In genomic region chr13:23586940-23587225, GRCm38 (mm10) we compare ENCODE assay signal across 9 mouse cellular contexts. TPM values are rescaled to one million over a fixed set of nuclear protein-coding genes. Genes with fewer than 3 reads are reported as not detected.
DNase-seq lines count a peak whose midpoint lies in the region; ATAC-seq and TF ChIP-seq lines count a peak whose summit lies in the region.
"Had no signal": no experiment of that assay in that cellular context is flagged by ENCODE, and none has a peak within 500 bp of the region (broad histone marks: within the 10 kb centered on the region; RNA-seq: fewer than 3 reads in every experiment).

No protein-coding gene starts in this region.

- H3K27ac ChIP-seq in heart, embryonic 13.5 days (replicated peaks): peak overlapping the region; percentile 94
- peak overlapping the region; percentile 99 for H3K27ac ChIP-seq in MEL (ENCODE audit: control insufficient read depth, low read depth, low read length)
- peak overlapping the region; percentile 82 for H3K27ac ChIP-seq in hindbrain, embryonic 11.5 days (ENCODE audit: low read depth, low read length)
- H3K27ac ChIP-seq in midbrain, embryonic 12.5 days (replicated peaks): peak overlapping the region; percentile 93

- no peak for TF ChIP-seq RAD21 in MEL (IDR thresholded peaks at IDR 0.05; ENCODE audit: low read depth, low read length)

- H3K4me2 ChIP-seq in heart, embryonic 13.5 days: peak overlapping the region; percentile 80
- H3K4me2 ChIP-seq in hindbrain, embryonic 11.5 days (replicated peaks; ENCODE audit: low read depth, low read length): peak overlapping the region; percentile 38
- H3K4me2 ChIP-seq in midbrain, embryonic 12.5 days (replicated peaks): peak overlapping the region; percentile 60

- no peak for ATAC-seq in heart, embryonic 13.5 days (ENCODE audit: extremely low read depth, insufficient number of reproducible peaks, low FRiP score, low TSS enrichment)
- ATAC-seq in hindbrain, embryonic 11.5 days (ENCODE audit: low FRiP score): no peak
- ATAC-seq in midbrain, embryonic 12.5 days (ENCODE audit: low FRiP score, low read depth): no peak
- no peak for ATAC-seq in megakaryocyte progenitor cell, adult 5-6 weeks (replicated peaks; ENCODE audit: poor library complexity)

- peak overlapping the region; percentile 52 for H3K4me3 ChIP-seq in heart, embryonic 13.5 days
- peak overlapping the region; percentile 44 to 62 for H3K4me3 ChIP-seq in MEL (ENCODE audit: control insufficient read depth in 1 of 2, insufficient read depth in 1 of 2, low read depth in 2 of 2, low read length in 2 of 2)
- peak overlapping the region; percentile 17 for H3K4me3 ChIP-seq in hindbrain, embryonic 11.5 days (ENCODE audit: low read depth, low read length)
- H3K4me3 ChIP-seq in midbrain, embryonic 12.5 days: peak overlapping the region; percentile 48

- no peaks in the 10 kb centered on the region for H3K27me3 ChIP-seq in heart, embryonic 13.5 days (replicated peaks)
- no peaks in the 10 kb centered on the region for H3K27me3 ChIP-seq in MEL (ENCODE audit: control insufficient read depth in 1 of 2, insufficient read depth in 2 of 2, low read length in 2 of 2)
- no peaks in the 10 kb centered on the region for H3K27me3 ChIP-seq in hindbrain, embryonic 11.5 days (ENCODE audit: control insufficient read depth, insufficient read depth, low read length)
- no peaks in the 10 kb centered on the region for H3K27me3 ChIP-seq in midbrain, embryonic 12.5 days

- no peaks in the 10 kb centered on the region for H3K9me3 ChIP-seq in heart, embryonic 13.5 days
- H3K9me3 ChIP-seq in MEL (replicated peaks; ENCODE audit: insufficient read depth, low read length): no peaks in the 10 kb centered on the region
- H3K9me3 ChIP-seq in hindbrain, embryonic 11.5 days (ENCODE audit: control insufficient read depth, low read length): no peaks in the 10 kb centered on the region
- no peaks in the 10 kb centered on the region for H3K9me3 ChIP-seq in midbrain, embryonic 12.5 days

- H3K79me2 ChIP-seq in MEL (ENCODE audit: control insufficient read depth, insufficient read depth, low read length, poor library complexity): no peaks in the 10 kb centered on the region; the same call in 1 of the 2 replicates

- TF ChIP-seq EP300 in MEL (IDR thresholded peaks at IDR 0.05; ENCODE audit: low read depth in 1 of 2, low read length in 2 of 2): no peak

- H3K36me3 ChIP-seq in heart, embryonic 13.5 days: no peaks in the 10 kb centered on the region
- H3K36me3 ChIP-seq in MEL (ENCODE audit: control insufficient read depth in 1 of 2, insufficient read depth in 2 of 2, low read length in 2 of 2): peaks cover 0 to 27% of the 10 kb centered on the region in 2 experiments; a peak in 2 of 4 replicates
- H3K36me3 ChIP-seq in hindbrain, embryonic 11.5 days (ENCODE audit: control insufficient read depth, insufficient read depth, low read length): no peaks in the 10 kb centered on the region
- H3K36me3 ChIP-seq in midbrain, embryonic 12.5 days: no peaks in the 10 kb centered on the region

- H3K4me1 ChIP-seq in heart, embryonic 13.5 days: peaks cover 33% of the 10 kb centered on the region
- peaks cover 0 to 8% of the 10 kb centered on the region in 2 experiments; a peak in 2 of 4 replicates for H3K4me1 ChIP-seq in MEL (ENCODE audit: control insufficient read depth in 1 of 2, insufficient read depth in 2 of 2, low read length in 2 of 2)
- peaks cover 3% of the 10 kb centered on the region; the same call in 1 of the 2 replicates for H3K4me1 ChIP-seq in hindbrain, embryonic 11.5 days (replicated peaks; ENCODE audit: control insufficient read depth, insufficient read depth, low read length)
- peaks cover 32% of the 10 kb centered on the region for H3K4me1 ChIP-seq in midbrain, embryonic 12.5 days

- DNase-seq in heart, adult 18-20 months: no peak
- DNase-seq in MEL (ENCODE audit: low read depth, low spot score): peak; percentile 70
- DNase-seq in hindbrain, embryonic 11.5 days (ENCODE audit: low spot score): no peak
- no peak for DNase-seq in cerebellum, postnatal 14 days
- DNase-seq in right cerebral cortex, postnatal 25 days: no peak
- DNase-seq: kidney, adult 8-10 months had no signal

- H3K9ac ChIP-seq in heart, embryonic 13.5 days: peak overlapping the region; percentile 84
- peak overlapping the region; percentile 79 for H3K9ac ChIP-seq in MEL (ENCODE audit: control insufficient read depth, low read depth, low read length, poor library complexity, severe bottlenecking)
- peak overlapping the region; percentile 57 for H3K9ac ChIP-seq in hindbrain, embryonic 11.5 days (ENCODE audit: low read depth, low read length)
- peak overlapping the region; percentile 44 for H3K9ac ChIP-seq in midbrain, embryonic 12.5 days (replicated peaks)

- TF ChIP-seq CTCF in MEL (IDR thresholded peaks at IDR 0.05 in 2 of 3, conservative IDR thresholded peaks at IDR 0.05 in 1 of 3; ENCODE audit: control insufficient read depth in 1 of 3, insufficient read depth in 1 of 3, low read depth in 2 of 3, low read length in 3 of 3, poor library complexity in 1 of 3, severe bottlenecking in 1 of 3): no peak

- WGBS in heart, embryonic 13.5 days: 5% methylated on average over 1 of the region's 1 CpGs
- 17% methylated on average over 1 of the region's 1 CpGs for WGBS in hindbrain, embryonic 11.5 days
- 9% methylated on average over 1 of the region's 1 CpGs for whole genome bisulfite sequencing in midbrain, embryonic 12.5 days

- no peak for TF ChIP-seq POLR2A in MEL (IDR thresholded peaks at IDR 0.05; ENCODE audit: control insufficient read depth in 1 of 2, insufficient read depth in 1 of 2, low read depth in 1 of 2, low read length in 2 of 2, poor library complexity in 1 of 2)

TF ChIP-seq in MEL, 35 proteins besides CTCF, POLR2A, EP300 and RAD21 (continues in another document):
- no peak for TF ChIP-seq ETS1 (IDR thresholded peaks at IDR 0.05; ENCODE audit: low read depth, low read length)
- no peak for TF ChIP-seq RCOR1 (IDR thresholded peaks at IDR 0.05; ENCODE audit: low read depth, low read length)
- no peak for TF ChIP-seq GATA1 (IDR thresholded peaks at IDR 0.05; ENCODE audit: low read depth, low read length)

RNA-seq across cellular contexts. Expression of gene Hist1h4d, which starts 5.5 kb away (rescaled TPM):
- 54.8 and 60.0 TPM in 2 replicates for polyA plus RNA-seq in heart, embryonic 13.5 days (2015; fragmentation: Nextera tagmentation; extraction: Ambion mirVana)
- 10 to 100 TPM; 51.2 to 52.9 TPM for total RNA-seq in heart, adult 18-20 months (2021)
- 1,889 and 1,922 TPM in 2 replicates for total RNA-seq in MEL (2012; rRNA removed)
- polyA plus RNA-seq in MEL (2012; ENCODE audit: insufficient read depth in 1 of 2, insufficient read length in 2 of 2, low read depth in 1 of 2, low replicate concordance in 2 of 2, missing spikeins in 1 of 2): 10 to 100 TPM in 1 of 2 experiments, not detected in 1; 11.7 TPM
- polyA plus RNA-seq in hindbrain, embryonic 11.5 days (2014; fragmentation: Nextera tagmentation; extraction: Ambion mirVana): 95.0 and 95.9 TPM in 2 replicates
- 109 and 113 TPM in 2 replicates for polyA plus RNA-seq in midbrain, embryonic 12.5 days (2016; fragmentation: Nextera tagmentation; extraction: Ambion mirVana)
- 492 and 526 TPM in 2 replicates for total RNA-seq in megakaryocyte progenitor cell, adult 5-6 weeks (2015)
- 951 and 1,054 TPM in 2 replicates for total RNA-seq in megakaryocyte progenitor cell, adult 5-6 weeks (2017)

RNA-seq across cellular contexts. Expression of gene Hist1h3d, which starts 11.3 kb away (rescaled TPM):
- 2.4 TPM in 2 replicates for polyA plus RNA-seq in heart, embryonic 13.5 days (2015; fragmentation: Nextera tagmentation; extraction: Ambion mirVana)
- 1 to 10 TPM; 2.4 to 2.5 TPM for total RNA-seq in heart, adult 18-20 months (2021)
- 150 and 212 TPM in 2 replicates for total RNA-seq in MEL (2012; rRNA removed)
- 1 to 10 TPM in 1 of 2 experiments, not detected in 1; 1.4 TPM for polyA plus RNA-seq in MEL (2012; ENCODE audit: insufficient read depth in 1 of 2, insufficient read length in 2 of 2, low read depth in 1 of 2, low replicate concordance in 2 of 2, missing spikeins in 1 of 2)
- 7.2 and 8.3 TPM in 2 replicates for polyA plus RNA-seq in hindbrain, embryonic 11.5 days (2014; fragmentation: Nextera tagmentation; extraction: Ambion mirVana)
- polyA plus RNA-seq in midbrain, embryonic 12.5 days (2016; fragmentation: Nextera tagmentation; extraction: Ambion mirVana): 4.6 and 5.4 TPM in 2 replicates
- total RNA-seq in megakaryocyte progenitor cell, adult 5-6 weeks (2015): 105 and 131 TPM in 2 replicates
- 118 and 137 TPM in 2 replicates for total RNA-seq in megakaryocyte progenitor cell, adult 5-6 weeks (2017)

RNA-seq across cellular contexts. Expression of gene Hist1h2ad, which starts 12.7 kb away (rescaled TPM):
- polyA plus RNA-seq in heart, embryonic 13.5 days (2015; fragmentation: Nextera tagmentation; extraction: Ambion mirVana): 0.60 and 0.84 TPM in 2 replicates
- 1 to 10 TPM; 2.0 to 4.1 TPM for total RNA-seq in heart, adult 18-20 months (2021)
- total RNA-seq in MEL (2012; rRNA removed): 924 and 1,082 TPM in 2 replicates
- under 1 TPM in 1 of 2 experiments, not detected in 1; 0.14 TPM for polyA plus RNA-seq in MEL (2012; ENCODE audit: insufficient read depth in 1 of 2, insufficient read length in 2 of 2, low read depth in 1 of 2, low replicate concordance in 2 of 2, missing spikeins in 1 of 2)
- 1.0 and 2.9 TPM in 2 replicates for polyA plus RNA-seq in hindbrain, embryonic 11.5 days (2014; fragmentation: Nextera tagmentation; extraction: Ambion mirVana)
- polyA plus RNA-seq in midbrain, embryonic 12.5 days (2016; fragmentation: Nextera tagmentation; extraction: Ambion mirVana): 1.8 and 2.5 TPM in 2 replicates
- total RNA-seq in megakaryocyte progenitor cell, adult 5-6 weeks (2015): 1.9 and 3.4 TPM in 2 replicates
- total RNA-seq in megakaryocyte progenitor cell, adult 5-6 weeks (2017): 229 and 1,060 TPM in 2 replicates

RNA-seq across cellular contexts. Expression of gene Hist1h2bf, which starts 12.9 kb away (rescaled TPM):
- 1.6 and 3.0 TPM in 2 replicates for polyA plus RNA-seq in heart, embryonic 13.5 days (2015; fragmentation: Nextera tagmentation; extraction: Ambion mirVana)
- total RNA-seq in heart, adult 18-20 months (2021): 10 to 100 TPM; 10.2 to 10.9 TPM
- 1,093 and 1,255 TPM in 2 replicates for total RNA-seq in MEL (2012; rRNA removed)
- 1 to 10 TPM in 1 of 2 experiments, not detected in 1; 2.2 TPM for polyA plus RNA-seq in MEL (2012; ENCODE audit: insufficient read depth in 1 of 2, insufficient read length in 2 of 2, low read depth in 1 of 2, low replicate concordance in 2 of 2, missing spikeins in 1 of 2)
- 1.5 and 3.7 TPM in 2 replicates for polyA plus RNA-seq in hindbrain, embryonic 11.5 days (2014; fragmentation: Nextera tagmentation; extraction: Ambion mirVana)
- polyA plus RNA-seq in midbrain, embryonic 12.5 days (2016; fragmentation: Nextera tagmentation; extraction: Ambion mirVana): 4.5 and 5.1 TPM in 2 replicates
- 321 and 327 TPM in 2 replicates for total RNA-seq in megakaryocyte progenitor cell, adult 5-6 weeks (2015)
- total RNA-seq in megakaryocyte progenitor cell, adult 5-6 weeks (2017): 466 and 575 TPM in 2 replicates

RNA-seq across cellular contexts. Expression of gene Hist1h2bg, which starts 15.7 kb away (rescaled TPM):
- polyA plus RNA-seq in heart, embryonic 13.5 days (2015; fragmentation: Nextera tagmentation; extraction: Ambion mirVana): 3.9 and 4.2 TPM in 2 replicates
- 10 to 100 TPM; 18.2 to 25.6 TPM for total RNA-seq in heart, adult 18-20 months (2021)
- total RNA-seq in MEL (2012; rRNA removed): 2,580 and 3,348 TPM in 2 replicates
- 10 to 100 TPM in 1 of 2 experiments, not detected in 1; 14.7 TPM for polyA plus RNA-seq in MEL (2012; ENCODE audit: insufficient read depth in 1 of 2, insufficient read length in 2 of 2, low read depth in 1 of 2, low replicate concordance in 2 of 2, missing spikeins in 1 of 2)
- polyA plus RNA-seq in hindbrain, embryonic 11.5 days (2014; fragmentation: Nextera tagmentation; extraction: Ambion mirVana): 3.2 and 4.8 TPM in 2 replicates
- 13.0 and 13.8 TPM in 2 replicates for polyA plus RNA-seq in midbrain, embryonic 12.5 days (2016; fragmentation: Nextera tagmentation; extraction: Ambion mirVana)
- 285 and 322 TPM in 2 replicates for total RNA-seq in megakaryocyte progenitor cell, adult 5-6 weeks (2015)
- 1,174 and 1,244 TPM in 2 replicates for total RNA-seq in megakaryocyte progenitor cell, adult 5-6 weeks (2017)
